Mouse (Mus musculus) liver, embryonic 14.5 days (tissue): ENCODE data around the gene Ankrd11.

Experiments
- CTCF ChIP-seq: IDR thresholded peaks from 2 replicates; pipeline ENCODE4 v1.5.1; 2016; ENCODE audit warnings: antibody characterized with exemption, low read depth, control low read depth
- EP300 ChIP-seq: IDR thresholded peaks from 2 replicates; pipeline ENCODE4 v1.6.1; 2016; ENCODE audit warnings: antibody characterized with exemption, low read depth

DNA sequence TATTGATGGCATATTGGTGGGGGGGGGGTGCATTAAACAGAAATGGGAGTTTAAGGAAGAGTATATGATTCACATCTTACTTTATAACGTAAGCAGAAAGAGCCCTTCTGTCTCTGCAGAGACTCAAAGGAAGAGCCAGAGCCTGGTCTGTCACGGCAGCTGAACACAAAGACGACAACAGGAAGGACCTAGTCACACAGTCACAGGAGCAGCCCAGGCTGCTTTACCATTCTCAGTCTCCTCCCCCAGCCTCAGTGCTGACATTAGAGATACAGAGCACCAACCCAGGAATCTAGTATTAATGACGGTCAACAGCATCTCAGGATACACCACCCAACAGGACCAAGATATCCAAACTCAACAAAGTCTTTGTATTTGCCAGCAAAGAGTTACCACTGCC, 103.5 kb downstream of the Ankrd11 start:
- no peak for TF ChIP-seq CTCF
- TF ChIP-seq EP300 = no peak
